Mouse (Mus musculus): ENCODE measurements at regions not wholly inside any gene's neighbourhood (a gene's known extent, or its start where the extent isn't known, plus 50 kb on each side); places are given as distances from the start of the nearest gene placed in this dataset.

DNA sequence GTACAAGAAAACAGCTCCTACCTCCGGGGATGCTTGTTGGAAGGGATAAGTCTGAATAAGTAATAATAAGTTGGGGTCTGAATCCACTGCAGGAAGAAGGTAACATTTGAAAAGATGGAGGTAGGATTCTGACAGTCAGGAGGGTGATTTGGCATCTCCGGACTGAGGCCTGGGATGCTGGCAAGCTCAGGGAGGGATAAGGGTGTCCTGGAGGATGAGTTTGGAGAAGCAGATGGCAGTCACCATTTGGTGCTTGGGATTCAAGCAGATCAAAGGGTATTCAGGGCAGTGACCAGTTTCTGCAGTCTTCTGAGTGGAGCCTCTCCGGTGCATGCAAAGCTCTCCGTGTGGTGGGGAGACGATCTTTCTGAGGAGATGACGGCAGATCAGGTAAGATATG lies 62.9 kb upstream of the Gm2310 start:
- DNase-seq, result no peak

DNA sequence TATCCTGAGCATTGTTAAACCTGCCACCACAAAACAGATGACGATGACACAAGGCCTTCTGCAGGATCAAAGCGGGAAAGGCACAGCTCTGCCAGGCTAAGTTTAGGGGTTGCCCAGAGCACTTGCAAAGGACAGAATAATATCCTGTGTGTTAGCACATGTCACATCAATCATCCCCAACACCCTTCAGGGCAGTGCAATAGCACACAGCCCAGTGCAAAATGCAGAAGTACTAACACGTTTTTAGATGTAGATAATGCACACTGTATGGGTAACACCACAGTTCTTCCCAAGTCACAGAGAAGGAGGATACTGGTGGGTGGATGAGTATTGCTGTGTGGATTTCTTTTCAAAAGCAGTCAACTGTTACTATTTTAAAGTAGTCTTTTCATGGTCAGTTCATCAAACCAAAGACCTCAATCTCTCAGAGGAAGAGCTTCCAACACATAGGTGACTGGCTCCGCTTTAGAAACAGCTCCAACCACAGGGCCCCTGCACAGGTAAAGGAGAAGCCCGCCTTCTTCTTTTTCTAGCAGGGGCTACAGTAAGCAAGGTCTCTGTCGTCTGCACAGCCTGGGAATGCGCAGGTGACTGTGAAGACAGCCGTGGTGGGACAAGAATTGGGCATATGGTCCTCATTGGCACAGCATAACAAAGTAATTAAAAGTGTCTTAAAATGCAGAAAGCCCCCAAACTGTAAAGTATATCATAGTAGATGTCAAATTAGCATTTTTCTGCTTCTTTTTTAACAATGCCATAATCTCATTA lies 61.6 kb upstream of the Gm2310 start:
- DNase-seq, result no peak

DNA sequence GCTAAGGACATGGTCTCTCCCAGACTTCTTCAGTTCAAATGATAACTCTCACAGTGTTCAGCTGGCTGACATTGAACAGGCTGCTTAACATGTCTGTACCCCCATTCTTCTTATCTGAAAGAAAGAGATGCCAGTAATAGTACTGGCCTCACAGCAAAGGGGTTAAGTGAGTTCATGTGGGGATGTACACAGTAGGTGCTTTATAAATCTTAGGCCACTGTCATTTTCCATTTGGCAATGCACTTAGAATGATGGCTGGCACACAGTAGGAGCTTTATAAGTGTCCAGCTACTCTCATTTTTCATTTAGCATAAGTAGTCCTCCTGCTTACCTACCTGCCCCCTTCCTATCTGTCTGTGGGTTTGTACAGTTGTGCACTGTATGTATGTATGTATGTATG lies 60.3 kb upstream of the Gm2310 start:
- DNase-seq, result no peak

DNA sequence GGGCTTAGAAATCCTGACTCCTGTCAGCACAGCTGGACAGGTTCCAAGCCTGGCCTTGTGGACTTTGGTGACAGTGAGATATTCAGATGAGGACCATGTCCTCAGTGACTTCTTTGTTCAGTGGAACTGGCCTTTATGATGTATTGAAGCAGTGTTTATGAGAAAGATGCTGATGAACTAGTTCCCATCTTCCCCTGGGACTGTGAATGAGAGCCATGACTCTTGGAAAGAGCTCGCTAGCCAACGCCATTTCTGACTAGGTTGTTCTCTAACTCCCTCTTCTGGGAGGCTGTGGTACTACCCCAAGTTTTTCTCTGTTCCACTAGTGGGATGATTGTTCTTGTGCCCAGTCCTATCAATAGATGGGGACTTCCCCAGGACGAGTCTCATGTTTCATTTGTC lies 57.7 kb upstream of the Gm2310 start:
- DNase-seq, result peak; percentile 66

DNA sequence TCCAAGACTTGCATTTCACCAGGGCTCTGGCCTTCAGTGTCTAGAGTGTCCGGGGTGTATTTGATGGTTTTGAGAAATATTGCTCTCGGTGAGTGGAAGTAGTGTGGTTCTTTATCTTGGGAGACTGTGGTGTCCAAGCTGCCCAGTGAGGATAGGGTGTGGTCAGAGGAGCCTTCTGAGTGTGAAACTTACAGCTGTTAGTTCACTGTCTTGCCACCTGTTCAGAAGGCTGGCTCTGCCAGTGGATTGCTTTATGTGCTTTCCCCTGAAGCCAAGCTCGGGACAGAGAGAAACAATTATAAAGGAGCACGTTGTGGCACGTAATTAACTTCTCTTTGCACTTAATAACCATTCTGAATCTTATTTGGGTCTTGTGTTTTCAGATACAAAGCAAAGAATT lies 57.2 kb upstream of the Gm2310 start:
- DNase-seq, result no peak

DNA sequence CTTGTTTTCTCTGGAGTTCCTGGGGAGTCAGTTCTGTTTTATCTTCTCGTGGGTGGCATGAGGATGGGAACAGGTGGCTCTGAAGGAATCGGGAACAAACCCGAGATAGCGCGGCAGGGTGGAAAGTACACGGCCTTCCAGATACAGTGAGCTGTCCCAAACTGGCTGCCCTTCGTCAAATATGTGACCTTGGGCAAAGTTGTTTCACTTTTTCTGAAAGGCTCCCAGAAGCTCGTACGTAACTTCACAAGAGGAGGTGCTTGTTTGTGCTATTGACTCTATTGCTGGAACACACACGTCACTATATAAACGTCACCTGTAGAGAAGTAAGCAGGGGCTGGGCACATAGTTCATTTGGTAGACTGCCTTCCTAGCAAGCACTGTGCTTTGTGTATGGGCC lies 49.9 kb upstream of the Gm2310 start:
- peak; percentile 32 for DNase-seq
